Mouse (Mus musculus): ENCODE measurements around the gene Rasef. TPM values are rescaled to one million over a fixed set of nuclear protein-coding genes. Genes with fewer than 3 reads are reported as not detected.

Rasef gene
- 5.8 and 13.5 TPM in 2 replicates for polyA plus RNA-seq (2014; fragmentation: Nextera tagmentation; extraction: Ambion mirVana)

DNA sequence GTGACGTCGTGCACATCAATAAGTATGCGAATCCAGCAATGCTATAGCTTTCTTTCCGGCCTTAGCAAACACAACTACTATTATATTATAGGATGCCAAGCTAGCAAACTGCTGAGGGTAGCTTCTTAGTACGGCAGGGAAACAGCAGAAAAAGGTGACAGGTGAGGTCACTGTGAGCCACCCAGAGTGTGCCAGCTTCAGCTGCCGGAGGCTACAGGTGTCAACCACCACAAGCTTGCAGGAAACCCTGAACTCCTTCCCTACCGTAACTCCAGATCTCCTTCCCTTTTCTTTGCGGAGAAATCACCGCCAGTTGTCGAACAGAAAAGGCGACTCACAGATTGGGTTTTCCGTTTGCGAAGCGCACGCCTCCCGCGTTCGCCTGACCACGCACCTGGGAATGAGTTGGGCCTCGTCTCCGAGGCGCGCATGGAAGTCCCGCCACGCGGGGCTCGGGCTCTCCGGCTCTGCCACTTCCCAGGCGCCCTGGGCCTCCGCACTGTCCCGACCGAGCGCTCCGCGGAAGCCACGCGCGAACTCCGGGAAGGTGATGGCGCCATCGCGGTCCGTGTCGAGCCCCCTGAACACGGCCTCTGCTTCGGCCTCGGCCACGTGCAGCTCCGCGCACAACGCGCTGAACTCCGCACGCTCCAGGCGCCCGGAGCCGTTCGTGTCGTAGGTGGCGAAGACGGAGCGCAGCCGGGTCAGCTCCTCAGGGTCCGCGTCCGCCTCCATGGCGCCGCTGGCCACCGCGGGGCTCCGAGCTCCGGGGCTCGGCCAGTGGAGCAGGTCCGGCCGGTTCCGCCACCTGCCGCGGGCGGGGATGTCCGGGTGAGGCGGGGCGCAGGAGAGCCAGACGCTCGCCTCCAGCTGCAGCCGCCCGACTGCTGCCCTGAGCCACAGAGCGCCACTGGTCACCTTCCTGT lies at the start of gene Rasef:
TSS of gene Rasef (minus strand) at position 735 of the 926 bp plus-strand sequence.
- 4% methylated on average over 80 of the region's 87 CpGs for WGBS
- Histone ChIP-seq H3K4me1 (ENCODE audit: control insufficient read depth, insufficient read depth, low read length) (0 out of 2 replicates have a peak, but pooled peaks cover 3% of the 10 kb centered on the region), H3K27me3 (ENCODE audit: control insufficient read depth, insufficient read depth, low read length) (no peaks in the 10 kb centered on the region; the same call in 1 of the 2 replicates), H3K9ac (ENCODE audit: low read depth, low read length) (peak within 1 kb of the TSS; percentile 64), H3K4me2 (replicated peaks; ENCODE audit: low read depth, low read length) (peak within 1 kb of the TSS; percentile 94), H3K4me3 (ENCODE audit: low read length) (peak within 1 kb of the TSS; percentile 60), H3K9me3 (ENCODE audit: control insufficient read depth, low read length) (no peaks in the 10 kb centered on the region), H3K27ac (ENCODE audit: low read depth, low read length) (peak within 1 kb of the TSS; percentile 74; the same call in 1 of the 2 replicates), H3K36me3 (ENCODE audit: control insufficient read depth, insufficient read depth, low read length) (no peaks in the 10 kb centered on the region)
- ATAC-seq (ENCODE audit: low FRiP score, low TSS enrichment): peak; percentile 92

DNA sequence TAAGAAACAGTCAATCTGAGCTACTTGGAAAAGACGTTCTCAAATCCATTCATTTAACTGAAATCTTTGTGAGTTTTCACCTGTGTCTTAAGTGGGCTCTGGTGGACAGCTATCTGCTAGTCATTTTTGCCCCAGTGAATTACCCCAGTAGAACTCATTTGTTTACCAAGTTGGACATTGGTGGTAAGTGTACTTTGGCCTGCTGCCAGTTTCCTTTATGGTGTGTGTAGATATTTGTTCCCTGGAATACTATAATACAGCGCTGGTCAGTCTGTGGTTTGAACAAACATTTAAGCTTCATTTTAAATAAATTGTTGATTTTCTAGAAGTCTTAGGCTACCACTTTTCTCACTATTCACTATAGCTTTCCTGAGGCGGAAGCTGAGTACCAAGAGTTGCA lies 35.8 kb upstream of the Rasef start:
- Histone ChIP-seq H3K4me3 (ENCODE audit: low read length) (no peak overlapping the region), H3K36me3 (ENCODE audit: control insufficient read depth, insufficient read depth, low read length) (no peaks in the 10 kb centered on the region), H3K4me1 (ENCODE audit: control insufficient read depth, insufficient read depth, low read length) (no peaks in the 10 kb centered on the region), H3K27me3 (ENCODE audit: control insufficient read depth, insufficient read depth, low read length) (no peaks in the 10 kb centered on the region), H3K4me2 (replicated peaks; ENCODE audit: low read depth, low read length) (no peak overlapping the region), H3K9ac (ENCODE audit: low read depth, low read length) (no peak overlapping the region), H3K27ac (ENCODE audit: low read depth, low read length) (no peak overlapping the region), H3K9me3 (ENCODE audit: control insufficient read depth, low read length) (no peaks in the 10 kb centered on the region)
- no peak for ATAC-seq (ENCODE audit: low FRiP score, low TSS enrichment)
- WGBS: 88% methylated on average over 3 of the region's 3 CpGs

DNA sequence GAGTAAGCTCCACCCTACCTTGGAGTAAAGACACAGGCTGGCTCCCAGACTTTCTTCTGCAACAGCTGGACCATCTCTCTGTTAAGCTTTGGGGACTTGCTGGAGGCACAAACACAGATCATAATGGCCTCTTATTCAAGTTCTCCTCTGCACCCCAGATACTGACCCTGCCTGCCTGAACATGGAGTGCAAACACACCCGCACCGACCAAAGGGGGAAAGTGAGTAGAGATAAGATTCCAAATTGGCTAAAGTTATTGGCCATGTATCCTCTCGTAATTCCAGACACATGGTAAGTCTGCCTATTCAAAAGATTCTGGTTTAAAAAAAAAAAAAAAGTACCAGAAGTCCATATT lies 369 bp upstream of the Rasef start:
- 0 out of 2 replicates have a peak, but pooled peaks cover 3% of the 10 kb centered on the region for H3K4me1 ChIP-seq (ENCODE audit: control insufficient read depth, insufficient read depth, low read length)
- ATAC-seq (ENCODE audit: low FRiP score, low TSS enrichment): no peak
- 12% methylated on average over 3 of the region's 3 CpGs for WGBS
- peak overlapping the region; percentile 64 for H3K9ac ChIP-seq (ENCODE audit: low read depth, low read length)
- H3K27ac ChIP-seq (ENCODE audit: low read depth, low read length): peak overlapping the region; percentile 74; the same call in 1 of the 2 replicates
- no peaks in the 10 kb centered on the region; the same call in 1 of the 2 replicates for H3K27me3 ChIP-seq (ENCODE audit: control insufficient read depth, insufficient read depth, low read length)
- peak overlapping the region; percentile 94 for H3K4me2 ChIP-seq (replicated peaks; ENCODE audit: low read depth, low read length)
- H3K9me3 ChIP-seq (ENCODE audit: control insufficient read depth, low read length): no peaks in the 10 kb centered on the region
- peak overlapping the region; percentile 60 for H3K4me3 ChIP-seq (ENCODE audit: low read length)
- no peaks in the 10 kb centered on the region for H3K36me3 ChIP-seq (ENCODE audit: control insufficient read depth, insufficient read depth, low read length)

DNA sequence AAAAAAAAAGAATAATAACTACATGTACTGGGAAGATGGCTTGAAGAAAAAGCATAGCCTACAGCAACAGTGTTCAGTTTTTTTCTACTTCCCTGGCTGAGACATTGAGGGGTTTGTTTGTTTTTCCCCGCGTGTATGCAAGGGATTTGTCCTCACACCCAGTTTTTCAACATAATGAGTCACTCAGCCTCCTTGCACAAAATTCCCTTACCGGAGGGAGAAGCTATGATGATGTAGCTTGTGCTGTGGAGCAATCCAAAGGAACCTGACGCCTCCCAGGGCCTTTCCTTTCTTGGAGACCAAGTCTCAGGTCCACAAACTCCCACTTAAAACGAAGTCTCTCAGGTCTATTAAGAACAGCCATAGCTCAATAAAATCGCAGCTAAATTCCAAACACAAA lies 1.3 kb downstream of the Rasef start:
- no peaks in the 10 kb centered on the region; the same call in 1 of the 2 replicates for H3K27me3 ChIP-seq (ENCODE audit: control insufficient read depth, insufficient read depth, low read length)
- ATAC-seq (ENCODE audit: low FRiP score, low TSS enrichment): no peak
- no peaks in the 10 kb centered on the region for H3K9me3 ChIP-seq (ENCODE audit: control insufficient read depth, low read length)
- H3K27ac ChIP-seq (ENCODE audit: low read depth, low read length): no peak overlapping the region
- no peak overlapping the region for H3K9ac ChIP-seq (ENCODE audit: low read depth, low read length)
- H3K4me1 ChIP-seq (ENCODE audit: control insufficient read depth, insufficient read depth, low read length): 0 out of 2 replicates have a peak, but pooled peaks cover 3% of the 10 kb centered on the region
- peak overlapping the region; percentile 94 for H3K4me2 ChIP-seq (replicated peaks; ENCODE audit: low read depth, low read length)
- H3K36me3 ChIP-seq (ENCODE audit: control insufficient read depth, insufficient read depth, low read length): no peaks in the 10 kb centered on the region
- WGBS: 31% methylated on average over 6 of the region's 6 CpGs
- peak overlapping the region; percentile 60; the same call in 1 of the 2 replicates for H3K4me3 ChIP-seq (ENCODE audit: low read length)

DNA sequence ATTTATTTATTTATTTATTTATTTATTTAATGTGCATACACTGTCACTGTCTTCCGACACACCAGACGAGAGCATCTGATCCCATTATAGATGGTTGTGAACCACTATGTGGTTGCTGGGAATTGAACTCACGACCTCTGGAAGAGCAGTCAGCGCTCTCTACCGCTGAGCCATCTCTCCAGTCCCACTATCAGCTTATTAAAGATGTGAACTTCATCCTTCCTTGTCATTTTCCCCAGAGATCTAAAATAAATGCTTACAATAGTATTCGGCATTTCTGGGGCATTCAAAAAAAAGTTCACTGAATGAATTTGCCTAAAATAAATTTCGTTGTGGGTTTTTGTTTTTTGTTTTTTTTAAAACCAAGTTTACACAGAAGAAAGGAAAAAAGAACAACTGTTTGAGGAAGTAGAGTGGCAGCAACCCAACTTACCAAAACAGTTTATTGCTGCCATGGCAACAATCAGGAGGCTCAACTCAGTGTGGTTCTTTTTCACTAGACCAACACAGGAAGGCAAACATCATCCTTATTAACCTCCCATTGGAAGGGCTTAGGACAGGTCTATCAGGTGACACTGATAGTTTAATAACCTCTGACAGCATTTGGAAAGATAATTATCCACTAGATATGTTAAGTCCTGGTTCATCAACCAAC lies 2.6 kb downstream of the Rasef start:
- H3K27me3 ChIP-seq (ENCODE audit: control insufficient read depth, insufficient read depth, low read length): no peaks in the 10 kb centered on the region; the same call in 1 of the 2 replicates
- H3K4me2 ChIP-seq (replicated peaks; ENCODE audit: low read depth, low read length): no peak overlapping the region
- no peak overlapping the region for H3K9ac ChIP-seq (ENCODE audit: low read depth, low read length)
- H3K4me1 ChIP-seq (ENCODE audit: control insufficient read depth, insufficient read depth, low read length): 0 out of 2 replicates have a peak, but pooled peaks cover 3% of the 10 kb centered on the region
- H3K9me3 ChIP-seq (ENCODE audit: control insufficient read depth, low read length): no peaks in the 10 kb centered on the region
- H3K27ac ChIP-seq (ENCODE audit: low read depth, low read length): no peak overlapping the region
- no peak; the same call in 1 of the 2 replicates for ATAC-seq (ENCODE audit: low FRiP score, low TSS enrichment)
- WGBS: 85% methylated on average over 7 of the region's 7 CpGs
- H3K4me3 ChIP-seq (ENCODE audit: low read length): no peak overlapping the region
- no peaks in the 10 kb centered on the region for H3K36me3 ChIP-seq (ENCODE audit: control insufficient read depth, insufficient read depth, low read length)

DNA sequence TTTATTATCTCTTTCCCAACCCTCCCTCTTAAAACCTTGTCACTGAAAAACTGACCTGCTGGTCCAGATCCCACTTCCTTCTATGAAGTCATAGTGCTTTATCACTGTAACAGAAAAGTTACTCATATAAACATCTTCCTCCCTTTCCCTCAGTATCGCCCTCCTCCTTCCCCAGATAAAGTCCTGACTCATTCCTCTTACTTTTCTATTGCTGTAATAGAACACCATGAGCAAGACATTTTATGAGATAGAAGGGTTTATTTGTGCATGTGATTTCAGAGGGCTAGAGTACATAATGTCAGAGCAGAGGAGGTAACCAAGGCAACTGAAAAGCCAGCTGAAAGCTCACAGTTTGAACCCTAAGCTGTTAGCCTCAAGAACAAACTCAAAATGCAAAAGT lies 6.6 kb downstream of the Rasef start:
- Histone ChIP-seq H3K27me3 (ENCODE audit: control insufficient read depth, insufficient read depth, low read length) (no peaks in the 10 kb centered on the region), H3K9ac (ENCODE audit: low read depth, low read length) (no peak overlapping the region), H3K4me2 (replicated peaks; ENCODE audit: low read depth, low read length) (no peak overlapping the region), H3K9me3 (ENCODE audit: control insufficient read depth, low read length) (no peaks in the 10 kb centered on the region), H3K4me1 (ENCODE audit: control insufficient read depth, insufficient read depth, low read length) (no peaks in the 10 kb centered on the region), H3K4me3 (ENCODE audit: low read length) (no peak overlapping the region), H3K36me3 (ENCODE audit: control insufficient read depth, insufficient read depth, low read length) (no peaks in the 10 kb centered on the region), H3K27ac (ENCODE audit: low read depth, low read length) (no peak overlapping the region)
- ATAC-seq (ENCODE audit: low FRiP score, low TSS enrichment): no peak
- WGBS: 90% methylated on average over 1 of the region's 1 CpGs

DNA sequence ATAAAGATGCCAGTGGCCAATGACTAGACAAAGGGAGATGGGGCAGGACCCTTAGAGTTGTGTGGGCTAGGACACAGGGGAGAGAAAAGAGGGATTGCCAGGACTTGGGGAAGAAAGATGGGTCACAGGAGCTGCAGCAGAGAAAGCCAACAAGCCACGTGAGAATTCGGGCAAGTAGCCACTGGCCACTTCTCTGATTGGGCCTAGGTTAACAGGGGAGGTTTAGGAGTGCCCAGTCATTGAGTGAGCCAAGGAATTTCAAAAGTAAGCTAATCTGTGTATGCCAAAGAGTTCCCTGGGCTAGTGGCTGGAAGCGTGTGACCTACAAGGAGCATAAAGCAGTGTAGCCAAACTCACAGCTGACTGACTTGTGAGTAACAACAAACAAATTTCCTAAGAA lies 9.7 kb downstream of the Rasef start:
- H3K4me2 ChIP-seq (replicated peaks; ENCODE audit: low read depth, low read length): no peak overlapping the region
- no peaks in the 10 kb centered on the region for H3K36me3 ChIP-seq (ENCODE audit: control insufficient read depth, insufficient read depth, low read length)
- ATAC-seq (ENCODE audit: low FRiP score, low TSS enrichment): no peak
- H3K9me3 ChIP-seq (ENCODE audit: control insufficient read depth, low read length): no peaks in the 10 kb centered on the region
- no peak overlapping the region for H3K9ac ChIP-seq (ENCODE audit: low read depth, low read length)
- H3K4me1 ChIP-seq (ENCODE audit: control insufficient read depth, insufficient read depth, low read length): no peaks in the 10 kb centered on the region; the same call in 1 of the 2 replicates
- 91% methylated on average over 3 of the region's 3 CpGs for WGBS
- no peaks in the 10 kb centered on the region for H3K27me3 ChIP-seq (ENCODE audit: control insufficient read depth, insufficient read depth, low read length)
- H3K4me3 ChIP-seq (ENCODE audit: low read length): no peak overlapping the region
- no peak overlapping the region for H3K27ac ChIP-seq (ENCODE audit: low read depth, low read length)

DNA sequence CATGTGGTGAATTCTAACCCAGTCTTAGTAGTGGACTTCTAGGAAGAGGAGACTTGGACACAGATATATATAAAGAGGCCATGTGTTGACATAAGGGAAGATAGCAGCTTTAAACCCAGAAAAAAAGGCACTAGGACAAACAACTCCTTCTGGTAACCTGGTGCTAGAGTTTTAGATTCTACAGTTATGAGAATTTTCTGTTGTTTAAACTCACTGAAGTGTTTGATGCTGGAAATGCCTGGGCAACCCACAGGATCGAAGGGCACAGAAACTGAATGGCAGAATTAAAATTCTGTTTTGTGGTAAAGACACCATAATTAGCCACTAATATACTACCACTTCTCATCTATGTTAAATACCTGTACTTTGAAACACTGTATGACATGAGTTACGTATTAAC lies 15.5 kb downstream of the Rasef start:
- no peaks in the 10 kb centered on the region for H3K27me3 ChIP-seq (ENCODE audit: control insufficient read depth, insufficient read depth, low read length)
- H3K36me3 ChIP-seq (ENCODE audit: control insufficient read depth, insufficient read depth, low read length): no peaks in the 10 kb centered on the region
- no peak overlapping the region for H3K4me2 ChIP-seq (replicated peaks; ENCODE audit: low read depth, low read length)
- H3K4me1 ChIP-seq (ENCODE audit: control insufficient read depth, insufficient read depth, low read length): peaks cover 4% of the 10 kb centered on the region; the same call in 1 of the 2 replicates
- H3K4me3 ChIP-seq (ENCODE audit: low read length): no peak overlapping the region
- no peaks in the 10 kb centered on the region for H3K9me3 ChIP-seq (ENCODE audit: control insufficient read depth, low read length)
- no peak overlapping the region for H3K27ac ChIP-seq (ENCODE audit: low read depth, low read length)
- 91% methylated on average over 2 of the region's 2 CpGs for WGBS
- ATAC-seq (ENCODE audit: low FRiP score, low TSS enrichment): no peak
- no peak overlapping the region for H3K9ac ChIP-seq (ENCODE audit: low read depth, low read length)
